Mouse (Mus musculus) C2C12 (cell line): ENCODE results near the gene Rnase4.

Experiments
- CTCF ChIP-seq: IDR thresholded peaks from one replicate; pipeline ENCODE4 v1.5.1; 2011; ENCODE audit not compliant: control insufficient read depth, insufficient read depth, insufficient read length
- MAX ChIP-seq: IDR thresholded peaks from one replicate; pipeline ENCODE4 v1.6.1; 2011; ENCODE audit warnings: mild to moderate bottlenecking, control low read depth
- MYOD1 ChIP-seq: IDR thresholded peaks from one replicate; pipeline ENCODE4 v1.6.1; 2011; ENCODE audit warnings: low read depth; ENCODE audit not compliant: control insufficient read depth, insufficient read length
- MYOG ChIP-seq: IDR thresholded peaks from one replicate; pipeline ENCODE4 v1.6.1; 2011; ENCODE audit not compliant: control insufficient read depth, insufficient read length; ENCODE audit errors: extremely low read depth
- USF1 ChIP-seq: IDR thresholded peaks from one replicate; pipeline ENCODE4 v1.6.1; 2011; ENCODE audit warnings: low read depth, mild to moderate bottlenecking, control low read depth, moderate library complexity

DNA sequence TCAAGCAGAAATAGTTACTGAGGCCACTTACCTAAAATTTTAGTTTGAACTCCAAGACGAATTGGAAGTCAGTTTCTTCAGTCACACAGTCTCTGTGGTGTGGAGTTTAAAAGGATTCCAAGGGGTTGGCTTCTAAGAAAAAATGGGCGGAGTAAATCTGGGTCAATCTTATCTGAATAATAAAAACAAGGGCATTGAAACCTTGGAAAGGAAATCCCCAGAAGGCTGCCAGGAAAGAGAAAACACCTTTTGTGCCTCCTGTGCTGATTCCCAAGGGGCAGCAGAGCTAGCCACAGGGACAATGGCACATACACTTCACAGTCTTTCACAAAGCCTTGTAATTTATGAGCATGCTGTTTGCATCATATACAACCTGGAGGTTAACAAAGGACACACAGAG is 55.8 kb downstream of the Rnase4 start, which contains the start of gene Rnase1:
- no peak for TF ChIP-seq CTCF
- TF ChIP-seq USF1, result no peak
- TF ChIP-seq MAX, result no peak
- TF ChIP-seq MYOG, result no peak
- TF ChIP-seq MYOD1, result no peak
